Mouse (Mus musculus): ENCODE data around the gene Olfr458.
"Not testable (repeated sequence)": the region's sequence is repeated elsewhere in the genome, so short reads cannot be mapped to it uniquely, and the experiment has no call there.

Olfr458 gene

DNA sequence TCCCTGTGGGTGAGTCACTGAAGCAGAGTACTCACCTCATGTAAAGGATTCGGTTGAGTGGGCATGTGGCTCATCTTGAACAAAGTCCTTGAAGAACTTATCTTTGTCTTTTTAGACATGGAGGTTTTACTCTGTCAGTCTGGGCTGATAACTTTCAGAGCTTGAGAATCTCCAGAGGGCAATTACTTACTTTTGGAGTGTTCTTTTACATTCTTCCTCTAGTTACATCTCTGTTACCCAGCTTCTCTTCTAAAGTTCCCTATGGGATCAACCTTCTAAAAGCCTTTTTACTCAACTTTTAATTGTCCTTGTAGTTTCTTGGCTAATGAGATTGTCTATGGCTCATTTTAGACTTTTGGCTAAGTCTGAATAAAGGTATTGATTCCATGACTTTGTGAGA is at the start of gene Olfr458:
Gene Olfr458 (minus strand): TSS at position 101 of the 400 bp plus-strand sequence.
- no peak for DNase-seq

DNA sequence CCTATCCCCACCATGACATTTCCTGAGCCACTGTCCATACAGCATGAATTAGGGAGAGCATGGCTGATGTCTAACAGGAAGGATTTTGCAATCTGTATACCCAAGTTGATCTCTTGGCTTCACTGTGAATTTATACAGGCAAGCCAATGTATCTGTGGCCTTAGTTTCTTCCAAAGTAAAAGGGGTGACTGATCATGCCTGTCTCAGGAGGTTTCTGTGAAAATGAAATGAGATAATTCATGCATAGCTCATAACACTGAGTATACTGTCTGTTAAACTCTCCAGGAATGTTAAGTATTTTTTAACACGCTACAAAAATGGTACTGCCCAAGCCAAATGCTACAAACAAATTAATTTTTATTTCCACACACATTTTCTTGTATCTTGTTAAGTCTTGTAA is 48.5 kb upstream of the Olfr458 start:
- DNase-seq = no peak

DNA sequence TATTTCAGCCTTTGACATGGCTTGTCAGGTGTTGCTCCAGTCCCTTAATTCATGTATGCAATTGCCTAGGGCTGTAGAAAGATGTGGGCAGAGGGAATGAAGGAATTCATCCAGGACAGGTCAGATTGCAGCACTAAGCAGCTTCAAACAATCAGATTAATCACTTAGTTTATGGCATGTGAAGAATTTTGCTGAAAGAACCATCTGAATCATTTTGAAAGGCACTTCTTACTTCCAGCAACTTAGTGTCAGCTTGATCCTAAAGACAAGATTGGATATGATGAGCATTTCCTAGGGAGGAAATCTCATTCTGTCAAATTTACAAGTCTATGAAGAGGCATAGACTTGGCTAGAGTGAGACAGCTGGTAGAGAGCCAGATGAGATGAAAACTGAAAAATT is 44.3 kb upstream of the Olfr458 start:
- no peak for DNase-seq

DNA sequence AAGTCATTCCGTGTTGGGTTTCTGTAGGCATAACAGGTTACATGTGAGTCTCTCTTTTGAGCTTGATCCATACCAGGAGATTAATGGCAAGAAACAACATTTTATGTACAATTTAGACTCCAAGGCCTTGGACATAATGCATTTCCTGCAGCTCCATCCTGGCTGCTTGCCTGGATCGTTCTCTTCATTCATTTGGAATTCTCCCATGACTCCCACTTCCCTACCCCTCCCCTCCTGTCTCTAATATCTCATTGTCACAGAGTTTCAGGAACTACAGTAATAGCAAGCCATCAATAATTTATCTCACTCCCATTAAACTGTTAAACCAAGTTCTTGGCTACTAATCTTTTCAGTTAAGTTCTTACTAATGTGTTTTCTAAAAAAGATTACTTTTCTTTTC is 38.5 kb upstream of the Olfr458 start:
- DNase-seq = no peak

DNA sequence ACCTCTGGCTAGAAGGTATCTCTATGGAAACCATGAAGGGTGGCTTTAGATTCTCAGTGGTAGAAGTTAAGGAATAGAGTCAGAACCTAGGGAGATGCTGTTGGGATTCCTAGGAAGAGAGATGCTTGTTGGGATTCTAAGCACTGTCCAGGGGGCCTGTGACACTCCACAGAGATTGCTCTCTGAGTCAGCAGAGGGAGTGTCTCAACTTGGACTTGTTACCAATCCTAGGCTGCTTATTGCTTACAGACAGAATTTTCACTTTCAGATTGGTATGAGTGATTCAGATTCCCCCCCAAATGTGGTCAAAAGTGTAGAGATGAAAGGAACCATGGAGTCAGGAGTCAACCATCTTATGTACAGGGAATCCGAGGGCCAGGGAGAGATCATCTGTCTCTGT is 24.7 kb upstream of the Olfr458 start:
- no peak for DNase-seq

DNA sequence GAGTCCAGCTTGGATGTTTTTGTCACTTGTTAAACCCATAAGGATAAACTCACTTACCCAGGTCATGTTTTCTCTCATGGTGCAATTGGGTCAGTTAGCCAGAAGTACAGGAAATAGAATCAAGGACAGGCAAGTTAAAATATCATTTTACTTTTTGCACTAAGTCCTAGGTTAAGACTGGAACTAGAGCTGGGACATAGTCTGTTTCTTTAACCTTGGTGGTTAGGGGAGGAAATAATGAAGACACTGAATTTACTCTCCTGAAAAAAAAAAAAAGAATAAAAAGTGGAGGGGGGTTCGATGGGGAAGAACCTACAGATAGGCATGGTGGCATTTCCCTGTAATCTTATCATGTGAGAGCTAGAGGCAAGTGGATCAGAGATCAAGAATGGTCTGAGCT is 22.1 kb upstream of the Olfr458 start, which contains the start of gene Olfr456:
Gene Olfr456 (minus strand): TSS at position 101 of the 400 bp plus-strand sequence.
- no peak for DNase-seq

DNA sequence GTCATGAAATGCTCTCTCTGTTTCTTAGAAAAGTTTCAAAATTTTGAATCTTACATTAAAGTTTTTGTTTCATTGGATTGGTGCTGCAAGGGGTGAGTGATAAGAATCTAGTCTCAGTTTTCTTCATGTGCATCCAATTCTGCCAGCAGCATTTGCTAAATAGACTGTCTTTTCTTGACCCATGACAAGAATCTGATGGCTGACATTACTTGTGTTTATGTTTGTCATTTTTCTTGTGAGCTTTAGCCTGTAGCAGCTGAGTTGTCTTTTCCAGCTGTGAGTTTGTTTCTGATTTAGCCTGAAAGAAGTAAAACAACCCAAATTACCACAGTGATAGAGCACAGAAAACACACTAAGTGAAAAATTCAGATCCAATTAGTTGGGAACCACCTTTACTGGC is 19.6 kb upstream of the Olfr458 start:
- DNase-seq = no peak

DNA sequence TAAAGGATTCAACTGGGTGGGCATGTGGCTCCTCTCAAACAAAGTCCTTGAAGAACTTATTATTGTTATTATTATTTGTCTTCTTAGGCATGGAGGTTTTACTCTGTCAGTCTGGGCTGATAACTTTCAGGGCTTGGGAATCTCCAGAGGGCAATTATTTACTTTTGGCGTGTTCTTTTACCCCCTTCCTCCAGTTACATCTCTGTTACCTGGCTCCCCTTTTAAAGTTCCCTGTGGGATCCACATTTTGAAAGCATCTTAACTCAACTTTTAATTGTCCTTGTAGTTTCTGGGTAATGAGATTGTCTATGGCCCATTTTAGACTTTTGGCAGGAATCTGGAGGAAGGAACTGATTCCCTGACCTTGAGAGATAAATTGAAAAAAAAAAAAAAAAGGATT is 11.2 kb upstream of the Olfr458 start, which contains the start of gene Olfr457:
Gene Olfr457 (minus strand): TSS at position 101 of the 400 bp plus-strand sequence.
- no peak for DNase-seq

DNA sequence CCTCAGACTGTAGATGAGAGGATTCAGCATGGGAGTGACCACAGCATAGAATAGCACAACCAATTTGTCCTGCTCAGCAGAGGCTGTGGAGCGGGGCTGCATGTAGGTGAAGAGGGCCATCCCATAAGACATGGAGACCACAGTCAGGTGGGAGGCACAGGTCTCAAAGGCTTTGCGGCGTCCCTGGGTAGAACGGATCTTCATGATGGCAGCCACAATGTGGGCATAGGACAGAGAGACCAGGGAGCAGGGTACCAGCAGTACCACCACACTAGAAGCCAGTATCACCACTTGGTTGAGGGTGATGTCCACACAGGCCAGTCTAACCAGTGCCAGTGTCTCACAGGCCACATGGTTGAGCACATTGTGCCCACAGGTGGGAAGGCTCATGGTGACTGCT is 6.3 kb upstream of the Olfr458 start:
- DNase-seq = not testable (repeated sequence)

DNA sequence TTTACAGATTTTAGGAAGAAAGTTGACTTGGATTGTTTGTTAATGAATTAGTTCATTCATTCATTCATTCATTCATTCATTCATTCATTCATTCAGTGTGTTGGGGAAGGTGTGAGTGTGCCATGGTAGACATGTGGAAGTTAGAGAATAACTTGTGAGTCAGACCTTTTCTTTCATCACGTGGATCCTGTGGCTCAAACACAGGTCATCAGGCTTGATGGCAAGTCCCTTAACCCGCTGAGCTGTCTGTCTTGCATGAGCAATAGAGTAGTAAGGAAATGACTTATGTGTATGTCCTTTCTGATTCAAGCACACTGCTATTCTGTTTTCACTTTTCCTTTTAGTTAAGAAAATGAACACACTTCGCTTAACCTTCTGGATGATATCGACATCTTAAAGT is 5.5 kb upstream of the Olfr458 start:
- DNase-seq = no peak

DNA sequence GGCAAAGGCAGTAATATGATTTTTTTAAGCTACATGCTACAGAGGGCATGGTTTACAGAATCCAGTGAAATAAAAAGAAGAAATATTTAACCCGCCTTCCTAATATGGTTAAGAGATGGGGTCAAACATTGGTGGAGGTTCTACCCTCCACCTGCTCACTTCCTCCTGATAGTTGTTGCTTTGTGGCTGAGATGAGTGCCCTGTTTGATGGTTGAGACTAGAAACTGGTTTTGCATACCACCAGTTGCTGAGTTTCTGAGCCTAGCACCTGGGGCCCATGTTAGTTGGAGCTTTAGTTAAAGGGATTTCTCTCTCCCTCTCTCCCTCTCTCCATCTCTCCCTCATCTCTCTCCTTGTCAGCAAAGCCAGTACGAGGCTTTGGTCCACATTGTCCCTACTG is 17.6 kb downstream of the Olfr458 start:
- no peak for DNase-seq

DNA sequence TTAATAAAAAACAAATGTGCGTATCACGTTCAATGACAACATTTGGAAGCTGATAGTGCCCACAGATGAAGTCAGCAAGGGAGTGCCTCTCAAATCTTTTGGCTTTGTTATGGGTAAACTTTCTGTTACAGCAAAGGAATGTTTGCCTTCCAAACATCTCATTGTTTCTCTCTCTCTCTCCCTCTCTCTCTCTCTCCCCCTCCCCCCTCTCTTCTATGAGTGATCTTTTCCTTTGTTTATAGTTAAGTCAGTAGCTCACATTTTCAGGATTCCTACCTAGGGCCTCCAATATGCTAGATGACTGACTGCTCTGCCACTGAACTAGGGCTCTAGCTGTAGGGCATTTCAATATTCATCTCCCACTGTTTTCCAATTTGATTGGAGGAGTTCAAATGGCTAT is 20.5 kb downstream of the Olfr458 start:
- no peak for DNase-seq

DNA sequence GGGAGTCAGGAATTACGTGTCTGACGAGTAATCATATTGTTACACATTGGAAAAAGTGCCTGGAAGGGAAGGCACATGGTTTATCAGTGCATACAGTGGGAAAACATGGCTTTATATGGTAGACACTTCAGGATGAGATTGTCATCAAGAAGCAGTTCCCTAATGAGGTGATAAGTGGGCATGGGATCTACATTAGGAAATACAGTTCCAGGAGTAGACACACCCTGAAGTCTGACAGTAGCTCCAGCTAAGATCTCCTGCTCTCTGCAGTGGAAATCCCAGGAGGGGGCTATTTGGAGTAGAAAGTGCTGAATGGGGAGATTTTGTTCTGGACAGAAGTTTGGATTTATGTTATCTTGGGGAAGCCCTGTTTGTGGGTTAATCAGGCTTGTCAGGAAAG is 23.6 kb downstream of the Olfr458 start:
- no peak for DNase-seq

DNA sequence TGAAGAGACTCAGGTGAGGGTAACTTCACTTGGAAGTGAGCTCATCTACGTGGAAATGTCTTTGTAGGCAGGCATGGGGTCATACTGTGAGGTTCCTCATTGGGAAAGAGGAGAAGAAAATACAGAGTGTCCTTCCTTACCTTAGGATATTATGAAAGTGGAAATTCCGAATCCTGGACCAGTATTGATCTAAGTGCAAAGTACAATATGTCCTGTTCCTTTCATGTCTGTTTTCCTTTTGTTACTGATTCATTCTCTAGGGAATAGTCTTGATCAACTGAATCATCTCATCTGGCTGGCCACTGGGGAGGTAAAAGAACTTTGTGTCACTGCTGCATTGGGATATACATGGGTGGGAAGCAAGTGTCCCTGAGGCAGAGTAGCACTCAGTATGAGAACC is 29.5 kb downstream of the Olfr458 start:
- no peak for DNase-seq

DNA sequence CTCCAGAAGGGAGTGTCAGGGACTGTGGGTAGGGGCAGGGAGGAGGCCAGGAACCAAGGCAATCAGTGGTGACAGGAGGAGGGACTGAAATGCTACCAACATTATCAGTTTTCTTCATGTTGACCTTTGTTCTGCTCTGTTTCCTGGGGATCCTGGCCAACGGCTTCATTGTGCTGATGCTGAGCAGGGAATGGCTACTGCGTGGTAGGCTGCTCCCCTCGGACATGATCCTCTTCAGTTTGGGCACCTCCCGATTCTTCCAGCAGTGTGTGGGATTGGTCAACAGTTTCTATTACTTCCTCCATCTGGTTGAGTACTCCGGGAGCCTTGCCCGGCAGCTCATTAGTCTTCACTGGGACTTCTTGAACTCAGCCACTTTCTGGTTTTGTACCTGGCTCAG is 30.6 kb downstream of the Olfr458 start, which contains the start of gene Tas2r126:
Gene Tas2r126 (plus strand): TSS at position 90 of the 400 bp plus-strand sequence.
- no peak for DNase-seq

DNA sequence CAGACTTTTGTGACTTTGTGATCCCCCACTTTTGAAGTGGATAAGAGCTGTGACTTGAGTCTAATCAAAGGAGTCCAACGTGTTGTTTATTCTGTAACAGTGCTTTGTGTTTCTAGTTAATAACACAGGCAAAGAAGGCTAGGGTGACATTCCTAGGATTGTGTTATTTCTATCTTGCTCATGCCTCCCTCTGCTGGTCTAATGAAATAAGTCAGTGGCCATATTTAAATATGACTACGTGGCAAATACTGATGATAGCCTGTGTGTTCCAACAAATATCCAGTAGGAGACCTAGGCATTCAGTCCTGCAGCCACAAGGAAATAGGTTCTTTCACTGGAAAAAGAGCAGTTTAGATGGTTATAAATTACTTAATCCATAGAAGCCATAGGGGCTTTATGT is 31.4 kb downstream of the Olfr458 start:
- DNase-seq = no peak

DNA sequence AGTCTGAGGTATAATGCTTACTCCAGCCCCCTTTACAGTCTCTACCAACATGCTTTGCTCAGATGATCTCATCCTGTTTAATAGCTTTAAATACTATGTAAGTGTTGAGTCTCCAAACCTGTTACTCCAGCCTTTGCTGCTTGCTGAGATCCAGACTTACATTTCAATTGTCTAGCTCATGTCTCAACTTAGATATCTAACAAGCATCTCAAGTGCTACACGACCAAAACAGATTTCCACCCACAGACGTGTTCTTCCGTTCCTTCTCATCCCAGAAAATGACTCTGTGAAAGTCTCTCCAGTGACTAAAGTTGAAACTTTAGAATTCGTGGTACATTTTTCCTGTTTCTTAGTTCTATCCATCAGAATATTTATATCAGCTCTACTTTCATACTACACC is 38.7 kb downstream of the Olfr458 start:
- no peak for DNase-seq

DNA sequence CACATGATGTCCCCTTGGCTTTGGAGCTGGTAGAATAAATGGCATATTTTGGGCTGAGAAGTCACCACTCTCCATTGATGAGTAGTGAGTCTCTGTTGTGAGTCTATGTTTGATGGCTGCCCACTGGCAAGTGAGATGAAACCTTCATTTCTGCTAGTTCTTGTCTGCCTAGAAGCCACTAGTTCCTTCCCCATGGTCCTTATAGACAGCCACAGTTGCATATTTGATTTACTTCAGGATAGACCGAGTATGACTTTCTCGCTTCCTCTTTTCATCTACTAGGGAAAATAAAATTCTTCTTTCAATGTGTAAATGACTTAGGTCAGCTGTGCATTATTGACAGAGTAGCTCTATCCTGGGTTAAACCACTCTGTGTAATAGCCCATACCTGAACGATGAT is 40.5 kb downstream of the Olfr458 start:
- no peak for DNase-seq

DNA sequence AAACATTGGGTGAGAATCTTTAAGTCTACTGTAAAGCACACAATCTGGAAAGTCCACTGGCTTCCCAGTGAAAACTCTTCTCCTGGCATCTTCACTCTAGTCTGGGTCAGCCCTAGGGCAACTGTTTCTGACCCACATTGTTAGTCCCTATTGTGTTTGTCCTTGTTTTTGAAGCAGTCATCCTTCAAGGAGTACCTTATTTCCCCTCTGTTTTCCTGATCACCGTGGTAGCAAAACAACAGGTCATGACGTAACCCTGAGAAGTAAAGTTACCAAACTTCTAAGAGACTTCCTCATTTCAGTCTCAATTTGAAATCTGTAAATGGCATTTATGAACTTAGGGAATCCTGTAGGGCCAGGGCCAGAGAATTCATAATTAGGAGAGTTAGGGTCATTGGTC is 43.6 kb downstream of the Olfr458 start:
- no peak for DNase-seq

DNA sequence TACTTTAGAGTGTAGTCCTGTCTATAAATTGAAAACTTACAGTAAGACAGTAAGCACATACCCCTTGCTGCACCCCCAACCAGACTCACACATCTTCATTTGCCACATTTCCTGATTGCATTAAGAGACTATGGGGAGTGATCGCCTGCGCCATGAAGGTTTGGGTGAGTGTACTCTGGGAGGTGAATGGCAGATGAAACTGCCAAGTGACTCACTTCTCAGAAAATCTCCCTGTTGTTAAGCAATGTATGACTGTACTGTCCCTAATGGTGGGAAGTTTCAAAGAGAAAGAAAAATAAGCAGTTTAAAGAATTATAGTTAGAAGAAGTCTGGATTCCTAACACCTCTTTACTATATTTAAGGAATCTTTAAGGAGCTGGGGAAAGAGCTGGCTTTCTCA is 45.6 kb downstream of the Olfr458 start:
- DNase-seq = no peak
